Mouse (Mus musculus): ENCODE data around the gene Ccdc34. TPM values are rescaled to one million over a fixed set of nuclear protein-coding genes. Genes with fewer than 3 reads are reported as not detected.

Gene Ccdc34
- polyA plus RNA-seq, 2 experiments from 2014 or later: 4.5 to 6.6 TPM

- no peak for ATAC-seq
These were observed 205.2 kb downstream of the Ccdc34 start for GRCm38 (mm10) chr2:110222793-110223192.

Other genes with a start within 250 kb of the Ccdc34 start
- gene Lin7c, start 127.0 kb upstream of the Ccdc34 start, polyA plus RNA-seq (2017; shearing (Covaris generic)): 10 to 100 TPM; 65.9 to 69.6 TPM
- gene Lgr4, start 100.2 kb upstream of the Ccdc34 start, polyA plus RNA-seq (2017; shearing (Covaris generic)): under 1 TPM in 1 of 2 experiments, not detected in 1; 0.08 TPM